Mouse (Mus musculus): ENCODE measurements around the gene Mc1r.

- no peak for TF ChIP-seq CTCF (IDR thresholded peaks at IDR 0.05; ENCODE audit: insufficient read depth, low read length)
- TF ChIP-seq POLR2A (IDR thresholded peaks at IDR 0.05; ENCODE audit: borderline replicate concordance, extremely low read depth, low read depth, low read length), result no peak
Measured at GRCm38 (mm10) chr8:123410049-123410587, 3.2 kb downstream of the Mc1r start.
